28 mouse cellular contexts compared by ENCODE assay signal in the genomic region with DNA sequence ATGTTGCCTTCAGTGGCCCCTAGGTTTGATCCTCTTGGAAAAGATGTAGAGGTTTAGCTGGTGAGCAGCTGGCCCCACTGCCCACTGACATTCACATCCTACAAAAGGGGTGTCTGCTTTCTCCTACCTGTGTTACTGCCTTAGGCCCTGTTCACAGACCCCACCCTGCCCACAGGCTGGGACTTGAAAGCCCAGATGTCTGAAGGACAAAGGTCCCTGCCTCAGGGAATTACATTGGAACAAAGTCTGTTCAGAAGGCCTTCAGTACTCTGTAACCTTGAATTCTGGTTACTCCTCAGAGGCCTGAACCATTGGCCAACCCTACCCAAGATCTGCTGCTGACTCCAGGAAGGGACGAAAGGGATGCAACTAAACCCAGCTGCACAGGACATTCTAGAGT. TPM values are rescaled to one million over a fixed set of nuclear protein-coding genes. Genes with fewer than 3 reads are reported as not detected.
DNase-seq lines count a peak whose midpoint lies in the region; ATAC-seq lines count a peak whose summit lies in the region.
"Had no signal": no experiment of that assay in that cellular context is flagged by ENCODE, and none has a peak within 500 bp of the region (broad histone marks: within the 10 kb centered on the region; RNA-seq: fewer than 3 reads in every experiment).

No protein-coding gene starts in this region.

- no peaks in the 10 kb centered on the region for H3K27me3 ChIP-seq in intestine, embryonic 16.5 days (replicated peaks; ENCODE audit: control insufficient read depth, insufficient read depth, low read length)
- H3K27me3 ChIP-seq: embryonic facial prominence, embryonic 13.5 days; embryonic facial prominence, embryonic 15.5 days; forebrain, embryonic 12.5 days had no signal

- H3K4me1 ChIP-seq in intestine, embryonic 16.5 days (ENCODE audit: control insufficient read depth, insufficient read depth, low read length), result no peaks in the 10 kb centered on the region
- H3K4me1 ChIP-seq: embryonic facial prominence, embryonic 13.5 days; embryonic facial prominence, embryonic 15.5 days; forebrain, embryonic 10.5 days; forebrain, embryonic 12.5 days had no signal

- no peak overlapping the region for H3K4me2 ChIP-seq in intestine, embryonic 16.5 days (ENCODE audit: low read depth, low read length)
- H3K4me2 ChIP-seq: embryonic facial prominence, embryonic 13.5 days; embryonic facial prominence, embryonic 15.5 days; forebrain, embryonic 12.5 days had no signal

- no peaks in the 10 kb centered on the region for H3K9me3 ChIP-seq in intestine, embryonic 16.5 days (ENCODE audit: control insufficient read depth, low read length)
- H3K9me3 ChIP-seq: embryonic facial prominence, embryonic 13.5 days; embryonic facial prominence, embryonic 15.5 days; forebrain, embryonic 10.5 days; forebrain, embryonic 12.5 days had no signal

- no peaks in the 10 kb centered on the region for H3K36me3 ChIP-seq in intestine, embryonic 16.5 days (ENCODE audit: control insufficient read depth, insufficient read depth, low read length)
- H3K36me3 ChIP-seq: embryonic facial prominence, embryonic 13.5 days; embryonic facial prominence, embryonic 15.5 days; forebrain, embryonic 10.5 days; forebrain, embryonic 12.5 days had no signal

- 93% methylated on average over 1 of the region's 1 CpGs for WGBS in intestine, embryonic 16.5 days

- no peak overlapping the region for H3K4me3 ChIP-seq in intestine, embryonic 16.5 days (ENCODE audit: low read length)
- H3K4me3 ChIP-seq: embryonic facial prominence, embryonic 13.5 days; embryonic facial prominence, embryonic 15.5 days; erythroblast, embryonic 14.5 days; forebrain, embryonic 10.5 days; forebrain, embryonic 12.5 days had no signal

- H3K9ac ChIP-seq in intestine, embryonic 16.5 days (ENCODE audit: low read depth, low read length), result no peak overlapping the region
- H3K9ac ChIP-seq: embryonic facial prominence, embryonic 13.5 days; embryonic facial prominence, embryonic 15.5 days; forebrain, embryonic 12.5 days had no signal

- no peak overlapping the region for H3K27ac ChIP-seq in intestine, embryonic 16.5 days (ENCODE audit: low read length)
- H3K27ac ChIP-seq: embryonic facial prominence, embryonic 13.5 days; embryonic facial prominence, embryonic 15.5 days; forebrain, embryonic 10.5 days; forebrain, embryonic 12.5 days had no signal

- ATAC-seq in intestine, embryonic 16.5 days, result peak; percentile 77
- no peak for ATAC-seq in granulocyte monocyte progenitor cell, adult 5-6 weeks (replicated peaks; ENCODE audit: poor library complexity, severe bottlenecking)
- ATAC-seq: forebrain, embryonic 14.5 days; forebrain, embryonic 16.5 days had no signal

- peak; percentile 14 for DNase-seq in ZHBTc4 (ENCODE audit: low read depth, low spot score)
- no peak for DNase-seq in cerebellum, postnatal 36 days
- DNase-seq in natural killer cell, adult 2 months (ENCODE audit: low spot score in 2 of 2), result no peak
- DNase-seq: adrenal gland, adult 2 months; adrenal gland, postnatal 10 days; adrenal gland, postnatal 25 days; cerebellum, adult 11 months; cerebellum, adult 18-20 months; cerebellum, adult 8-10 months; cerebellum, adult 9-11 months; cerebellum, postnatal 14 days had no signal

RNA-seq across cellular contexts. Expression of gene Gm7356, which starts 15.8 kb away (rescaled TPM):
- polyA plus RNA-seq in intestine, embryonic 16.5 days (2015; fragmentation: Nextera tagmentation; extraction: Ambion mirVana), result not detected in 2 replicates
- total RNA-seq in granulocyte monocyte progenitor cell, adult 5-6 weeks (2014; fragmentation: Nextera tagmentation), result not detected in 2 replicates
- not detected in 2 replicates for total RNA-seq in granulocyte monocyte progenitor cell, adult 5-6 weeks (2017)
- total RNA-seq: adrenal gland, adult 2 months; adrenal gland, postnatal 10 days; adrenal gland, postnatal 25 days; adrenal gland, postnatal 4 days; ES-E14; MEL had no signal
- polyA plus RNA-seq: adrenal gland, adult 2 months; brain, embryonic 14.5 days; C2C12; cortical plate, adult 2 months; embryonic facial prominence, embryonic 11.5 days; embryonic facial prominence, embryonic 13.5 days; embryonic facial prominence, embryonic 15.5 days; erythroblast, embryonic 14.5 days; forebrain, embryonic 10.5 days; forebrain, embryonic 12.5 days; forebrain, embryonic 14.5 days; forebrain, embryonic 16.5 days; frontal cortex, adult 2 months had no signal

RNA-seq across cellular contexts. Expression of gene Gm7168, which starts 39.5 kb away (rescaled TPM):
- not detected in 2 replicates for polyA plus RNA-seq in intestine, embryonic 16.5 days (2015; fragmentation: Nextera tagmentation; extraction: Ambion mirVana)
- not detected in 2 replicates for total RNA-seq in granulocyte monocyte progenitor cell, adult 5-6 weeks (2014; fragmentation: Nextera tagmentation)
- not detected in 2 replicates for total RNA-seq in granulocyte monocyte progenitor cell, adult 5-6 weeks (2017)
- total RNA-seq: adrenal gland, adult 2 months; adrenal gland, postnatal 10 days; adrenal gland, postnatal 25 days; adrenal gland, postnatal 4 days; MEL had no signal
- polyA plus RNA-seq: adrenal gland, adult 2 months; brain, embryonic 14.5 days; C2C12; cortical plate, adult 2 months; embryonic facial prominence, embryonic 11.5 days; embryonic facial prominence, embryonic 13.5 days; embryonic facial prominence, embryonic 15.5 days; erythroblast, embryonic 14.5 days; forebrain, embryonic 10.5 days; forebrain, embryonic 12.5 days; forebrain, embryonic 14.5 days; forebrain, embryonic 16.5 days had no signal
